Mouse (Mus musculus): Measurements from ENCODE around the gene Pde6h.
A peak's percentile ranks its signal among the peaks of the same experiment; 100 is the strongest.
"Not testable (repeated sequence)": the region's sequence is repeated elsewhere in the genome, so short reads cannot be mapped to it uniquely, and the experiment has no call there.

Gene Pde6h

GRCm38 (mm10) chr6:136968877-136969276 is 45.2 kb downstream of the Pde6h start:
- not testable (repeated sequence) for DNase-seq (ENCODE audit: extremely low spot score, low read depth, low spot score)

- DNase-seq (ENCODE audit: extremely low spot score, low read depth, low spot score): no peak
These were observed 55.8 kb downstream of the Pde6h start for GRCm38 (mm10) chr6:136979274-136980082.

GRCm38 (mm10) chr6:136980331-136980746 is 56.7 kb downstream of the Pde6h start:
- DNase-seq (ENCODE audit: extremely low spot score, low read depth, low spot score): peak; percentile 57

GRCm38 (mm10) chr6:136982581-136982980 is 58.9 kb downstream of the Pde6h start:
- no peak for DNase-seq (ENCODE audit: extremely low spot score, low read depth, low spot score)

- no peak for DNase-seq (ENCODE audit: extremely low spot score, low read depth, low spot score)
These were observed 59.6 kb downstream of the Pde6h start for GRCm38 (mm10) chr6:136983201-136983600.

- DNase-seq (ENCODE audit: extremely low spot score, low read depth, low spot score): no peak
These were observed 62.4 kb downstream of the Pde6h start for GRCm38 (mm10) chr6:136986019-136986418.

GRCm38 (mm10) chr6:136986718-136987117 is 63.1 kb downstream of the Pde6h start:
- no peak for DNase-seq (ENCODE audit: extremely low spot score, low read depth, low spot score)

- DNase-seq (ENCODE audit: extremely low spot score, low read depth, low spot score): no peak
These were observed 65.0 kb downstream of the Pde6h start for GRCm38 (mm10) chr6:136988536-136989060.

GRCm38 (mm10) chr6:136989824-136990497 is 66.3 kb downstream of the Pde6h start:
- DNase-seq (ENCODE audit: extremely low spot score, low read depth, low spot score): no peak

- DNase-seq (ENCODE audit: extremely low spot score, low read depth, low spot score): no peak
These were observed 66.9 kb downstream of the Pde6h start for GRCm38 (mm10) chr6:136990557-136990956.

GRCm38 (mm10) chr6:136993574-136993973 is 69.9 kb downstream of the Pde6h start:
- DNase-seq (ENCODE audit: extremely low spot score, low read depth, low spot score): no peak

GRCm38 (mm10) chr6:136995533-136995932 is 71.9 kb downstream of the Pde6h start:
- DNase-seq (ENCODE audit: extremely low spot score, low read depth, low spot score): no peak

GRCm38 (mm10) chr6:136996336-136996735 is 72.7 kb downstream of the Pde6h start:
- DNase-seq (ENCODE audit: extremely low spot score, low read depth, low spot score): no peak

GRCm38 (mm10) chr6:136998181-136998580 is 74.5 kb downstream of the Pde6h start:
- DNase-seq (ENCODE audit: extremely low spot score, low read depth, low spot score): no peak

- no peak for DNase-seq (ENCODE audit: extremely low spot score, low read depth, low spot score)
These were observed 75.4 kb downstream of the Pde6h start for GRCm38 (mm10) chr6:136999009-136999408.

GRCm38 (mm10) chr6:136999707-137000446 is 76.2 kb downstream of the Pde6h start:
- no peak for DNase-seq (ENCODE audit: extremely low spot score, low read depth, low spot score)

- no peak for DNase-seq (ENCODE audit: extremely low spot score, low read depth, low spot score)
These were observed 77.1 kb downstream of the Pde6h start for GRCm38 (mm10) chr6:137000706-137001105.

- DNase-seq (ENCODE audit: extremely low spot score, low read depth, low spot score): no peak
These were observed 77.9 kb downstream of the Pde6h start for GRCm38 (mm10) chr6:137001267-137002168.

GRCm38 (mm10) chr6:137002169-137002514 is 78.5 kb downstream of the Pde6h start:
- DNase-seq (ENCODE audit: extremely low spot score, low read depth, low spot score): no peak

GRCm38 (mm10) chr6:137004359-137004758 is 80.7 kb downstream of the Pde6h start:
- DNase-seq (ENCODE audit: extremely low spot score, low read depth, low spot score): no peak
